Mouse (Mus musculus) liver, embryonic 11.5 days (tissue): Measurements from ENCODE around the gene Vps13d. TPM values are rescaled to one million over a fixed set of nuclear protein-coding genes. Genes with fewer than 3 reads are reported as not detected.

ENCODE experiments used
- ATAC-seq: fragments of 200-750 bp; cut with Nextera tagmentation; replicated peaks from 2 replicates; pipeline ENCODE4 v1.8.0; 2017; ENCODE audit warnings: moderate number of reproducible peaks, mild to moderate bottlenecking, moderate TSS enrichment, moderate library complexity; ENCODE audit not compliant: low FRiP score
- DNase-seq: peaks from one replicate; pipeline ENCODE4 v3.0.0-alpha.2; 2017; ENCODE audit warnings: low spot score
- H3K27ac ChIP-seq: fragments of 300-500 bp; sonication (generic); 2 replicates; pipeline ENCODE4 v1.5.1; 2014; ENCODE audit warnings: mild to moderate bottlenecking, low read depth, low read length, control low read depth
- H3K27me3 ChIP-seq: fragments of 300-500 bp; sonication (generic); replicated peaks from 2 replicates; pipeline ENCODE4 v1.6.1; 2014; ENCODE audit warnings: low read length, mixed read lengths; ENCODE audit not compliant: control insufficient read depth, insufficient read depth
- H3K36me3 ChIP-seq: fragments of 300-500 bp; sonication (generic); 2 replicates; pipeline ENCODE4 v1.6.1; 2014; ENCODE audit warnings: mild to moderate bottlenecking, low read length, moderate library complexity, mixed read lengths; ENCODE audit not compliant: control insufficient read depth, insufficient read depth
- H3K4me1 ChIP-seq: fragments of 300-500 bp; sonication (generic); replicated peaks from 2 replicates; pipeline ENCODE4 v1.6.1; 2014; ENCODE audit warnings: low read length, mixed read lengths; ENCODE audit not compliant: control insufficient read depth, insufficient read depth
- H3K4me2 ChIP-seq: fragments of 300-500 bp; sonication (generic); 2 replicates; pipeline ENCODE4 v1.6.1; 2014; ENCODE audit warnings: mild to moderate bottlenecking, control low read depth, moderate library complexity
- H3K4me3 ChIP-seq: fragments of 300-500 bp; sonication (generic); 2 replicates; pipeline ENCODE4 v1.5.1; 2014; ENCODE audit warnings: low read depth, low read length, control low read depth
- H3K9ac ChIP-seq: fragments of 300-500 bp; sonication (generic); 2 replicates; pipeline ENCODE4 v1.6.1; 2014; ENCODE audit warnings: low read depth, low read length, control low read depth
- H3K9me3 ChIP-seq: fragments of 300-500 bp; sonication (generic); 2 replicates; pipeline ENCODE4 v1.6.1; 2016; ENCODE audit warnings: low read length, inconsistent platforms, mixed read lengths; ENCODE audit not compliant: control insufficient read depth
- WGBS: fragments of 180-500 bp; shearing (Covaris S2); extraction: QIAGEN DNeasy Blood & Tissue Kit; methylation state at CpG from one replicate; pipeline ENCODE4 v1.1.7; 2014; 5-methylcytosine and 5-hydroxymethylcytosine counted together
- polyA plus RNA-seq: library from polyadenylated mRNA; unstranded; fragments of >200 nt; fragmentation: Nextera tagmentation; extraction: Ambion mirVana; gene quantifications from 2 replicates; pipeline ENCODE4 v1.2.1, GENCODE M21; 2014

The Vps13d gene
- polyA plus RNA-seq, 1 experiment from 2014 or later, result 11.7 TPM

DNA sequence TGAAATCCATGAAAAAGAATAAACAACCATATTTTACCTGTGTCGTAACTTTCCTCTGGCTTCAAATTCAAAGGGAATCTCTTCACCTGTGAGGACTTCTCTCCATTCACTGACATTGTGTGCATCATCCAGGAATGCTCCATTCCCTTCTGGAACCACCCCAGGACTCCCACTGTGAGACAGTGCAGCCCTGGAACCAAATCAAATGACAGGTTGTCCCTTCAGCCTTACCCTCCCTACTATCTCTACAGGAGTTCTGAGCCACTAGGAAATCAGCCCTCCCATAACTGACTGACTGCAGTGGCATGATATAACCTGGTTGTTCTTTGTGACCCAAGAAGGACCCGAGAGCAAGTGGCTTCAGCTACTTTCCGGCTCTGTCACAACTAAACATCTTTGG is 96.8 kb downstream of the Vps13d start:
- H3K36me3 ChIP-seq, result peaks cover 20% of the 10 kb centered on the region
- no peak overlapping the region for H3K4me3 ChIP-seq
- no peak overlapping the region for H3K9ac ChIP-seq
- DNase-seq (no peak), ATAC-seq (no peak)
- no peak overlapping the region for H3K4me2 ChIP-seq
- WGBS, result 90% methylated on average over 3 of the region's 3 CpGs
- H3K4me1 ChIP-seq, result no peaks in the 10 kb centered on the region
- no peaks in the 10 kb centered on the region for H3K27me3 ChIP-seq
- no peaks in the 10 kb centered on the region for H3K9me3 ChIP-seq
- no peak overlapping the region for H3K27ac ChIP-seq

DNA sequence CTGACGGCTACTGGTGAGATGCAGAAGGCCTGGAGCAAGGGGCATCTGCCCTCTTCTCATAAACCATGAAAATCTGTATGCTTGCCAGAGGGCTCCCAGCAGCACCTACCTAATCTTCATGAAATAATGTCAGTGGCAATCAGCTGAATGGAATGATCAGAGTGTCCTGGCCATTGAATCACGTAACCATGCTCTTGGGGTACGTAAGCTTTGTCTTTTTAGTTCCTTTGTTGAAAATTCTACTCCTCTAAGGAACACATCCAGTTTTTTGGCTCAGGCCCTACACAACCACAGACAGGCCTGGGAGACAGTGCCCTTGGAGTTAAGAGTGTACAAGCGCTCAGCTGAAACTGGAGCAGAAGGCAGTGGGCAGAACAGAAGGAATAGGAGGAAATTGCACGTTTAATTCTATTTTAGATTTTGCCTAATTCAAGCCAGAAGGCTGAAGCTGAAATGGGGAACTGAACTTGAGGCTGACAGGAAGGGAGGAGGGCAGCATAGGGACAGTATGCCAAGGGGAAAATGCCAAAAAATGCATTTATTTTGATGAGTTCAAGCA is 98.2 kb downstream of the Vps13d start:
- Histone ChIP-seq H3K4me2 (no peak overlapping the region), H3K4me1 (no peaks in the 10 kb centered on the region), H3K27ac (no peak overlapping the region), H3K4me3 (no peak overlapping the region), H3K36me3 (peaks cover 20% of the 10 kb centered on the region), H3K9me3 (no peaks in the 10 kb centered on the region), H3K27me3 (no peaks in the 10 kb centered on the region), H3K9ac (no peak overlapping the region)
- ATAC-seq, result no peak
- 79% methylated on average over 5 of the region's 5 CpGs for WGBS
- DNase-seq, result no peak

DNA sequence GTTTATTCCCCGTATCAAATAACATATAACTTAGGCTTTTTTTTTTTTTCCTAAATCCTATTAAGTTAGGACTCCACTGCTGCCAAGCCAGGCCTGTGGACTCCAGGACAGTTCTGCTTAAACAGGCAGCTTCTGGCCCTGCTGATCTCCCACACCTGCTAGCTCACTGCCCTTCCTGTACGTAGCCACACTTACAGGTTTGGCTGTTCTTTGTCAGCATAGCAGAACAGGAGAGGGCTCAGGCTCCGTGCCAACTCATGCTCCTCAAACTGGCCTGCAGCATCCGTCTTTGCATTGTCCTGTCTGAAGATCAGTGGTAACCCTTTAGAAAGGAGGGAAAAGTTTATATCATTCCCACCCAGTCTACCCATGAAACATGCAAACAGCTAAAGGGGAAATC is 108.3 kb downstream of the Vps13d start:
- Histone ChIP-seq H3K4me3 (no peak overlapping the region), H3K4me1 (no peaks in the 10 kb centered on the region), H3K27ac (no peak overlapping the region), H3K9me3 (no peaks in the 10 kb centered on the region), H3K36me3 (peaks cover 23% of the 10 kb centered on the region), H3K27me3 (no peaks in the 10 kb centered on the region), H3K4me2 (no peak overlapping the region), H3K9ac (no peak overlapping the region)
- 87% methylated on average over 4 of the region's 4 CpGs for WGBS
- DNase-seq, result no peak
- ATAC-seq, result no peak

DNA sequence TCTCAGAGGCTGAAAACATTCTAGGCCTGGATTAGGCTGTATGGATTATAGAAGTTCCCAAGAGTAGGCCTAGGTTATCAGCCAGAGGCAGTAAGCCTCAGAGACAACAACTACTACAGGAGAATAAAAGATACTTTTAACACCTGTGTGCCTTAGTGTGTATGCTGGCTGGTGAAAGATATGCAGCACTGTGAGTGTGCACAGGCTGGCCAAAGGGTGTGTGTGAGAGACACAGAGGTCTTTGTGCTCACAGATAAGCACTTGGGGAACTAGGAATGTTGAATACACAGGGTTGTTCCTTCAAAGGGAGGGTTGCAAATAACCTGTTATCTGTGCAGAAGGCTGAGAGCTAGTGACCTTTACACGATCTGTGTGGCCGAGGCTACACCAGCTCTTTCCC is 115.5 kb downstream of the Vps13d start:
- DNase-seq (no peak), ATAC-seq (peak; percentile 85)
- H3K27me3 ChIP-seq, result no peaks in the 10 kb centered on the region
- H3K4me3 ChIP-seq, result no peak overlapping the region
- H3K4me2 ChIP-seq, result no peak overlapping the region
- peaks cover 24% of the 10 kb centered on the region for H3K36me3 ChIP-seq
- 49% methylated on average over 2 of the region's 2 CpGs for WGBS
- H3K4me1 ChIP-seq, result no peaks in the 10 kb centered on the region; the same call in 1 of the 2 replicates
- no peaks in the 10 kb centered on the region for H3K9me3 ChIP-seq
- H3K27ac ChIP-seq, result no peak overlapping the region
- H3K9ac ChIP-seq, result no peak overlapping the region

DNA sequence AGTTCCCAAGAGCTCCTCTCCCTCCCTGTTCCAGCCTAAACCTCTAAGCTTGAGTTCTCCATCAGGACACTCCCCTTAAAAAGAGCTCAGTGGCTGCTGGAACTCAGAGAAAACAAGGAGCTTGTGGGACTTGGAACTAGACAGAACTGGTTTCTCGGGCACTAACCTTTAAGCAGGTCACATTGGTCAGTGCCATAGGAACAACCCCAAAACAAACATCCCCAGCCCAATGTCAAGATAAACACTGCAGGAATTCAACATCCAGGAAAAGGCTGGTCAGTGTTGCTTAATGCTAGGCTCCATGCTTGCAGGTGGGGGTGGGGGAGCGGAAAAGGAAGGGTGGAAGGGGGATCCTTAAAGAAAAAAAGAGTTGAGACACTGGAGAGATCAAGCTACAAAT is 120.5 kb downstream of the Vps13d start:
- Histone ChIP-seq H3K4me1 (no peaks in the 10 kb centered on the region), H3K27ac (peak overlapping the region; percentile 56; the same call in 1 of the 2 replicates), H3K4me3 (no peak overlapping the region), H3K36me3 (peaks cover 31% of the 10 kb centered on the region), H3K27me3 (no peaks in the 10 kb centered on the region), H3K9me3 (no peaks in the 10 kb centered on the region), H3K9ac (no peak overlapping the region), H3K4me2 (no peak overlapping the region)
- 58% methylated on average over 2 of the region's 2 CpGs for WGBS
- peak; percentile 64 for ATAC-seq
- no peak for DNase-seq

DNA sequence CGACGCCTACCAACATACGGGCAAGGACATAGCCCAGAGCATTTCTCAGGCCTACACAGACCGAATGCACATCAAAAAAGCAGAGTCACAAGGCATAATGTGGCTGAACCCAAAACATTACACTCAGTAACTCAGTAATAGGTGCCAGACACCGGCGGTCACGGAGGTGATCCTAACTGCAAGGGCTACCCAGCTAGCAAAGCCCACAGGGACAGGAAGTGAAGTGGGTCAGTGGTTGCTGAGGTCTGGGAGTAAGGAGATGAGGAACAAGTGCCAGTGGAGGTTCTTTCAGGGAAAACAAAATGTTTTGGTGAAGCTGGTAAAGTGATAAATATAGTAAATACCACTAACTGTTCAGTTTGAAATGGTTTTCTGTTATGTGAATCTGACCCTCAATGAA is 121.1 kb downstream of the Vps13d start:
- Histone ChIP-seq H3K27ac (peak overlapping the region; percentile 56; the same call in 1 of the 2 replicates), H3K27me3 (no peaks in the 10 kb centered on the region), H3K4me1 (no peaks in the 10 kb centered on the region), H3K4me2 (no peak overlapping the region), H3K9me3 (no peaks in the 10 kb centered on the region), H3K4me3 (no peak overlapping the region), H3K36me3 (peaks cover 30% of the 10 kb centered on the region), H3K9ac (no peak overlapping the region)
- DNase-seq (no peak), ATAC-seq (no peak)
- 85% methylated on average over 7 of the region's 7 CpGs for WGBS

DNA sequence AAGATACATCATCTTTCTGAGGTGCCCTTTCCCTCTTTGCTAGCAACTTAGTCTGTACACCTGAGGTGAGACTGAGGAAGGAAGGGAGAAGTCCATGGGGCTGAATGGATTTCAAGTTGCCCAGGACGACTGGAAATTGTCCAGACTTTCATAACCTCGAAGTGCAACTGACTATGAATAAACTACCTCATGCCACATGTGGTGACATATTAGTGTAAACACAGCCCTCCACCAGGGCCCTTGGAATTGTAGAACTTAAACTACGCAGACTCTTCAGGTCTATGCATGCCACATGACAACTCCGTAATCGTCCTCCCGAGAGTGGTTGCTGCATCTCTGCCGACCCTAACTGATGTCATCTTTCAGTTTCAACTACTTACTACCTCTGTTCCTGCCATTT is 122.9 kb downstream of the Vps13d start:
- H3K27me3 ChIP-seq, result no peaks in the 10 kb centered on the region
- H3K27ac ChIP-seq, result no peak overlapping the region
- ATAC-seq (no peak), DNase-seq (no peak)
- H3K36me3 ChIP-seq, result peaks cover 28% of the 10 kb centered on the region; the same call in 1 of the 2 replicates
- H3K4me2 ChIP-seq, result no peak overlapping the region
- 83% methylated on average over 7 of the region's 7 CpGs for WGBS
- no peak overlapping the region for H3K4me3 ChIP-seq
- H3K9me3 ChIP-seq, result no peaks in the 10 kb centered on the region
- no peak overlapping the region for H3K9ac ChIP-seq
- H3K4me1 ChIP-seq, result no peaks in the 10 kb centered on the region

DNA sequence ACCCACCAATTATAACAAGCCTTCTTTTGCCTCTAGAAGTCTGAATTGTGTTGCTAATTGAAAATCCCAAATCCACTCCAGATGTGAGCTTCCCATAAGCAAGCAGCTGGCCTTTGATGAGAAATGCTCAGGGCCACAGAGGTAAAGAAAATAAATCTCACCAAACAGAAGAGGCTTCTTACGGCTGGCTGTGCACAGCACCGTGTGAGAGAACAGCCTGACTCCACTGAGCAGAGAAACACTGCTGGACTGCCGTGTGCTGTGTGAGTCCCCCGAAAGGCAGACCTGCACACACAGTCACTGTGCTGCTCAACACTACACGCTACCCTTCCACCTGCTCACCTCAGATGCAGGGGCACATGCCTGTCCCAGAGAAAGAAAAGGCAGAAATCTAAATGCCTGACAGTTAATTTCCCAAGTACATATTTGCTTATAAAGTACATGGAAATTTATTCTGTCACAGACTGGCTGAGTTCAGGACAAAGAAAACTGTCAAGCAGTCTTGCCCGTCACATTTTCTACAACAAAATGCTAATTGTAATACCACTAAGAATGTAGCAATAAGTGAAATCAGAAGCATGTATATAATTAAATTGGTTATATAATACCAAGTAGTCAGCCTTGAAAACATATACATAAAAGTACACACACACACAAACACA is 127.7 kb downstream of the Vps13d start:
- Histone ChIP-seq H3K27ac (no peak overlapping the region), H3K36me3 (peaks cover 29% of the 10 kb centered on the region; the same call in 1 of the 2 replicates), H3K9ac (no peak overlapping the region), H3K4me2 (no peak overlapping the region), H3K27me3 (no peaks in the 10 kb centered on the region), H3K9me3 (no peaks in the 10 kb centered on the region), H3K4me1 (no peaks in the 10 kb centered on the region), H3K4me3 (no peak overlapping the region)
- DNase-seq (no peak), ATAC-seq (no peak)
- 83% methylated on average over 6 of the region's 6 CpGs for WGBS
